Mouse (Mus musculus): ENCODE results near the gene Borcs8.

Gene Borcs8

GRCm38 (mm10) chr8:70139026-70139857, at the start of gene Borcs8, which contains the start of the genes Rfxank and Mef2b:
Gene Borcs8, plus strand, starts transcription at chr8:70139499.
Gene Rfxank, minus strand, starts transcription at chr8:70139154.
Gene Mef2b, plus strand, starts transcription at chr8:70139711.
- DNase-seq, result peak; percentile 99

GRCm38 (mm10) chr8:70092786-70093185, 46.5 kb upstream of the Borcs8 start:
- no peak for DNase-seq

DNA sequence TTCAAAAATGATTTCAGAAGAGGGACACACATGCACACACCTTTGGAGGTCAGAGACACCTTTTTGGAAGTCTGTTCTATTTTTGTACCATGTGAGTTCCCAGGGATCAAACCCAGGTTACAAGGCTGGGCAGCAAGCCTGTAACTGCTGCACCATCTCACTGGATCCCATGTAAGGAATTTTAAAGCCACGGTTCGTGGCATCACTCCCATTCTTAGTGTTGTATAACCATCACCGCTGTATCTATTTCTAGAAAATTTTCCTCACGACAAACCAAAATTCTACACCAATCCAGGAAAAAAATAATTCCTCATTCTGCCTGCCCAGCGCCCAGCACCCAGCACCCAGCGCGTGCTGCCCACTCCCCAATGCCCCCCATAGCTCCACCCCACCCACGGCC, 40.0 kb upstream of the Borcs8 start:
- DNase-seq, result no peak

DNA sequence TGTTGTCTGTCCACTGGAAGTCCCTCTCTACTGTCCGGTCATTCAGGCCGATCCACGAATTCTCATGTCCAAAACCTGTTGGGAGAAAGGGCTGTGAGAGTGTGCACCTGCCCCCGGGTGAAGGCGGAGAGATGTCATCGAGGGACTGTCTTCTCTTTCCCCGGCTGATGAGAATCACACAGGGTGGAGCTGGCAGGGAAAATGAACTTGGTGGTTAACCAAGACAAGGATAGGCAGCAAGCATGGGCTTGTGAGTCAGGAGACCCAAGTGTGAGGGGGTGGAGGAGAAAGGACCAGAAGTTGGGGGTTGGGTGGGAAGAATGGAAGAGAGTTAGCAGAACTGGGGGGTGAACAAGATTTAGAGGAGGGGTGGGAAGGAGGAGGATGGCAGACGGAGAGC, 39.1 kb upstream of the Borcs8 start:
- DNase-seq, result no peak

DNA sequence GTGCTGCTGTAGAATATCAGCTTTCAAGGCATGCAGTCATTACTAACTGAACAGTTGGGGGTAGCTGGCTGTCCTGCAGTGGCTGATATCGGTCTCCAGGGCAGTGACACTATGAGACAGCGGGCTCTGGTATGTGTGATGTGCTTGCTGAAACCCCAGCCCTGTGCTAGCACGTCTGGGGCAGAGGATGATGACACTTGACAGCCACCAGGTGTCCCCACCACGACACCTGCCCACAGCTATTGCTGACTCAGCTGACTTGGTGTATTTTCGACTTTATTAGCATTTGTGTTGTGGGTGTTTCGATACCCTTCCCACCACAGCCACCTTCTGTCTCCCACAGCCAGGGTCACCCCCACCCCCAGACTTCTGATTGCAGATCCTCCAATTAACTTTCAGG, 34.8 kb upstream of the Borcs8 start:
- DNase-seq, result peak; percentile 62

GRCm38 (mm10) chr8:70104922-70105321, 34.4 kb upstream of the Borcs8 start:
- no peak for DNase-seq

DNA sequence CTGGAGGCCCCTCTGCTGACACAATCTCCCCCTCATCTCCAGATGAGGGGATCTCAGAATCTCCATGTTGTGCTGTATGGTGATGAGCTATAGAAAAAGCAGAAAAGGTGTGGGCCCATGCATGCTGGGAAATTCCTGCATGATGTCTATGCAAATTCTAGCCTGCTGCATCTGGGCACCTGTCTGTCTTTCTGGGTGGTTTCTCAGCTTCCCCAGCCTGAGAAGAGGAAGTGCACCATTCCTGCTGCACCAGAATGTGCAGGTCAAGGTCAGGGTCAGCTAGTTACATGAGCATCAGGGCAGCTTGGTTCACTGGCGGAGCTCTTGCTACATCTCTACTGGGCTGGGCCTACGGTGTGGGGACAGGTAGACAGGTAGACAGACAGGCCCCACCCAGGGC, 28.8 kb upstream of the Borcs8 start:
- DNase-seq, result no peak

- DNase-seq, result no peak
These were observed 28.0 kb upstream of the Borcs8 start for GRCm38 (mm10) chr8:70111192-70111795.

GRCm38 (mm10) chr8:70112401-70113016, 26.8 kb upstream of the Borcs8 start:
- DNase-seq, result no peak

- DNase-seq, result no peak
These were observed 24.8 kb upstream of the Borcs8 start for GRCm38 (mm10) chr8:70114488-70114887.

DNA sequence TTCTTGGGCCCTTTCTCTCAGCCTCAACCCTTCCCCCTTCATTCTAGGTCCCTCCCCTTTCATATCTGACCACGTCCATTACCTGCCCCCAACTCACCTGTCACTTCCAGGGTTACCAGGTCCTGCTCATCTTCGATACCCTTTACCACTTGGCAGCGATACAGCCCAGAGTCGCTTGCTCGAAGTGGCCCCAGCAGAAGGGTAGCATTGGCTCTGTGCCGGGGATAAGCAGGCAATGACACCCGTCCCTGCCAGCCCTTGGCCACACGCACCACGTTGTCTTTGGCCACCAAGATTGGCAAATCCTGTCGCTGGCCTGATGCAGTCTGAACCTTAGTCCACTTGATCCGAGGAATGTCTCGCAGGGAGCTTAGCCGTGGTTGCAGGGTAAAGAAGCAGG, 24.4 kb upstream of the Borcs8 start:
- no peak for DNase-seq

DNA sequence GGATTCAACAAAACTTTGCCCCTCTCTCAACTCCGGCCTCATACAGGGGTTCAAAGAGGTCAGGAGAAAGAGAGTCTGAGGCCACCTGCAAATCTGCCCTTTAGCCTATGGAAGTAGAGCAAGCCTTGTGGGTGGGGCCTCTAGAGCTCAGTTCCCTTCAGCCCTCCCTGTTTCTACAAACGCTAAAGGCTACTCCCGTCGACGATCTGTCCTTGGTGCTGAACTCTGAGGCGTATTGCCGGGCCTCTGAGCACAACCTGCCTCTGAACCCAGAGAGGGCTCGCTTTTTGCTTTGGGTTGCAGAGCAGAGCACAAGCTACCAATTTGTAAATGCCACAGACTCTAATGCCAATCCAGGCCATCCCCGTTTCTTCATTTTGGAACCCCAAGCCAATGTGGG, 21.7 kb upstream of the Borcs8 start:
- peak; percentile 16 for DNase-seq

- DNase-seq, result no peak
These were observed 20.3 kb upstream of the Borcs8 start for GRCm38 (mm10) chr8:70118726-70119700.

GRCm38 (mm10) chr8:70120667-70121066, 18.6 kb upstream of the Borcs8 start, which contains the start of gene Ncan:
Gene Ncan, minus strand, starts transcription at chr8:70120873.
- no peak for DNase-seq

GRCm38 (mm10) chr8:70122863-70123262, 16.4 kb upstream of the Borcs8 start:
- peak; percentile 23 for DNase-seq

- DNase-seq, result no peak
These were observed 14.3 kb upstream of the Borcs8 start for GRCm38 (mm10) chr8:70124992-70125391.

- DNase-seq, result no peak
These were observed 10.9 kb upstream of the Borcs8 start for GRCm38 (mm10) chr8:70128435-70128834.

GRCm38 (mm10) chr8:70129309-70129952, 9.9 kb upstream of the Borcs8 start:
- no peak for DNase-seq

DNA sequence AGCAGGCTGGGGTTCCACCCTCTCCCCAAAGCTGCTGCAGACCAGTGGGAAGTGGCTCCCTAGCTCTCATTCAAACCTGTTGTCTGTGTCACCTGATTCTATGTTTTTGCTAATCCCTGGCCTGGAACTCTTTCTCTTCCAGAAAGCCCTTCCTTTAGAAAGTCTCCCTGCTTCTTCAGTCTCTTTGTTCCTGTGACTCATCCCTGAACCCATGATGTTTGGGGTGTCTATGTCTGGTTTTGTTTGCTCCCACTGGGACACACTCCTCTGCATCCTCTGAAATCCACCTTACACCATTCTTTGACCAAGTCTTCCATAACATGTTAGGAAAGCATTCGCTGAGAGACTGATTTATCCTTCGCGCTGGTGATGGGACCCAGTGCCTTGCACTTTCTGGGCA, 9.2 kb upstream of the Borcs8 start:
- no peak for DNase-seq

DNA sequence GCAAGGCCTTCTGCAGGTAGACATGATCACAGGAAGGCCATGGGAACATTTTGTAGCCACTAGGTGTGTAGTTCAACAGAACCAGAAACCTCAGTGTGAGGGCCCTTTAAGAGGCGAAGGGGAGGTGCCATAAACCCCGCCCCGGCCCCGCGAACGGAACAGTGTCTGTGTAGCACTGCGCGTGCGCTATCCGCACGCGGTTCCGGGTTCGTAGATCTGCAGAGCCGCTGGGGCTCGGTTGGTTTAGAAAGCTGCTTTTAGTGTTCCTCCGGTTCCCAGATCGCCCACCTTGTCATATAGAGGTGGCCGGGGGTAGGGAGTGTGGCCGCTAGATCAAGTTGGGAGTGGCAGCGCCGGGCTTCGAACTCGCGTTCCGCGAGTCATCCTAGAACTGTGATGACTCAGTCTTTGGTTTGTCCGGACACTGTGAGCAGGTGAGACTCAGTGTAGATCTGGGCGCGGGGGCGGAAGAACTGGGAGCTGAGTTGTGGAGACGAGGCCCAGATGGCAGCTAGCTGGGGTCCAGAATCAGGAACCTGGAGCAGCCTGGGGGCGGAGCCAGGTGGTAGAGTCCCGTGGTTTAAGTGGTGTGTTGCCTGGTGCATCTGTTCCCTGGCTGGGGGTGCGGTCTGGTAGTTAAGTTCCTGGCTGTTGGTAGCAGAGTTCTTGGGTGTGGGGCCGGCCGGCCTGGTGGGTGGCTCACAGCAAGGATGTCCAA, 8.0 kb upstream of the Borcs8 start, which contains the start of gene Nr2c2ap:
Gene Nr2c2ap, plus strand, starts transcription at position 168 of the 718 bp plus-strand sequence.
- peak; percentile 82 for DNase-seq

GRCm38 (mm10) chr8:70134086-70134485, 5.2 kb upstream of the Borcs8 start:
- no peak for DNase-seq
